Mouse (Mus musculus): ENCODE data around the gene D8Ertd738e. TPM values are rescaled to one million over a fixed set of nuclear protein-coding genes. Genes with fewer than 3 reads are reported as not detected.
"Not testable (repeated sequence)": the region's sequence is repeated elsewhere in the genome, so short reads cannot be mapped to it uniquely, and the experiment has no call there.

D8Ertd738e gene
- total RNA-seq (2014; rRNA removed) (130 and 146 TPM in 2 replicates), polyA plus RNA-seq (2015; fragmentation: Nextera tagmentation; extraction: Ambion mirVana) (255 and 310 TPM in 2 replicates)

DNA sequence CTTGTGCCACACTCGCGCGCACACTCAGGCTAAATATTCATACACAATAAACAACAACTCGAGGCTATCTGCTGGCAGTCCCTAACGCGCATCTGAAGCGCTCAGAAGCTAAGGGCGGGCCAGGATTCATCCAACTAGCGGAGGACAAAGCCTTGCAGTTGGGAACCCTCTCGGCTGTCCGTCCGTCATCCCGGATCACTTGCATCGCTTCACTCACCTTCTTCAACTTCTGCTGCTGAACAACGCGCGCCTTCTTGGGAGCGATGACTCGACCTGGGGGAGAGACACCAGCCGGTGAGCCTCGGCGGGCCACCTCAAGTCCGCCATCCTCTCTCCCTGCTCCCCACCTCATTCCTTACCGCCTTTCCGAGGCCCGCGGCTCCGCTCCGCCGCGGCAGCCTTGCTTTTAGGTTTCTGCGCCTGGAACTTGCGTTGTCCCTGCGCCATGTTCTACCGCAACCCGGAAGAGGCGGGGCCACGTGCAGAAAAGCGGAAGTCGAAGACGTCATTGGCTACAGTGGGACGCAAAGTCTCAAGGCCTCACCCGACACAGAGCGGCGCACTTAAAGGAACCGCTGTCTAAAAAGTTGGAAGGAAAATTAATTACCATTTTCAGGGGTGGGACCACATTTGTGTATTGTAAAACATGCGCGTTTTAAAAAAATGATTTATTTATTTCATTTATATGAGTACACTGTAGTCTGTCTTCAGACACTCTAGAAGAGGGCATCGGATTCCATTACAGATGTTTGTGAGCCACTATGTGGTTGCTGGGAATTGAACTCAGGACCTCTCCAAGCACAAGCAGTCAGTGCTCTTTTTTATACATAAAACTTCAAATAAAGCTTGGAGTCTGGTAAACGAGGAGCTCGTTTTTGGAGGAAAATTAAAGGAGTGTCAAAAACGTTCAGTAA, at the start of gene D8Ertd738e:
Gene D8Ertd738e (minus strand): TSS at position 463 of the 914 bp plus-strand sequence.
- no peaks in the 10 kb centered on the region for H3K4me1 ChIP-seq (ENCODE audit: insufficient read depth)
- ATAC-seq: peak; percentile 99

DNA sequence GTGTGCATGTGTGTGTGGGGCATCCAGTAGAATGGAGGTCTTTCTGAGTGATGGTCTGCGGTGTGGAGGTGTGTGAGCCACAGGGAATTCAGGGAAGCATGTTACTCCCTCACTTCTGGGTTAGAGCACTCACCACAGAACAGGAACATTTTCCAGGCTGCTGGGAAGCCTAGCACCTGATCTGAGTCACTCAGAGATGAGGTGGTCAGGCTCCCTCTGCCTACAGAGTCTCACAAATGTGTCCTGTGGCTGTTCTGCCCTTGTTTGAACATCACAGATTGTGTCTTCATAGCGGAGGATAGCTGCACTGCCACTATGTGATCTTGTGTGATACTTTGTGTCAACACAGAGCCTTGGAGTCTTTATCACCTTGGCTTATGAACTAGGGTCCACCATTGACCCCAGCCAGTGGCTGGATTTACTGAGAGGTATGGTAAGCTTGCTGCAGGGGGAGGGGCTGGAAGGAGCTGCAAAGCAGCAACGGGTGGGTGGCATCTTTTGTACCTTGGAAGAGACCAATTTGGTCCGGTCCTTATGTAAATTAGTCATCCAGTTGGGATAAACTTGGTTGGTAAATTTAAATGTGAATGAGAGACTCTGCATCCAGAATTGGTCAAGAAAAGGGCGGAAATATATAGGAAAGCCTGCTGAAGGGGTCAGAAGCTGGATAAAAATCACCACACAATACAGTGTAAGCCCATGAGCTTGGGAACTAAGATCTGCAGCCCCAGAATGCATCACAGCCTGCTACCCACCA, 47.7 kb upstream of the D8Ertd738e start:
- H3K27ac ChIP-seq (ENCODE audit: low read depth, low read length): no peak overlapping the region
- WGBS: 56% methylated on average over 5 of the region's 5 CpGs

More for the DNA sequence above, at the start of gene D8Ertd738e:
- no peaks in the 10 kb centered on the region for H3K9me3 ChIP-seq (ENCODE audit: low read length)
- H3K4me3 ChIP-seq (ENCODE audit: low read depth, low read length): peak within 1 kb of the TSS; percentile 63
- H3K36me3 ChIP-seq (ENCODE audit: insufficient read depth): peaks cover 58% of the 10 kb centered on the region
- TF ChIP-seq CTCF (IDR thresholded peaks at IDR 0.05; ENCODE audit: low read depth): peak; percentile 14; the same call in 1 of the 2 replicates
- no peaks in the 10 kb centered on the region for H3K27me3 ChIP-seq (ENCODE audit: insufficient read depth, low read length)
- DNase-seq: peak; percentile 93
- peak within 1 kb of the TSS; percentile 77 for H3K27ac ChIP-seq (ENCODE audit: low read depth, low read length)
- H3K9ac ChIP-seq: peak within 1 kb of the TSS; percentile 73
- H3K4me2 ChIP-seq (ENCODE audit: low read depth): peak within 1 kb of the TSS; percentile 72
- 5% methylated on average over 52 of the region's 52 CpGs for WGBS

DNA sequence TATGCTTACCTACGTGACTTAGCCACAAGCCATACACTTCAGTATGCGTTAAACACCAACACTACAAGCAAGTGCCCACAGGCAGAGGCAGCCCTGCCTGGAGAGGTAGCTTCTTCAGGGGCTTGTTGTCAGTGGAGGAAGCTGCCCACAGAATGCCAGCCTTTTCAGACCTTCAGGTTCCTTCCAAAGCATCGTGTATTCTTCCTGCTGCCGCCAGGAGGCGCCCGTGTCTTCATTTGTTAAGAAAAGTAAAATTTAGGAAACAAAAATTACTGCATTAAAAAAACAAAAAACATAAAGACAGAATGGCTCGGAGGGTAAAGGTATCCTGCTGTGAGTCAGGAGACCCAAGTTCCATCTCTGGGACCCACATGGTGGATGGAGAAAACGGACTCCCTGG, 42.2 kb upstream of the D8Ertd738e start:
- Histone ChIP-seq H3K27me3 (ENCODE audit: insufficient read depth, low read length) (no peaks in the 10 kb centered on the region), H3K4me3 (ENCODE audit: low read depth, low read length) (no peak overlapping the region), H3K27ac (ENCODE audit: low read depth, low read length) (no peak overlapping the region), H3K4me2 (ENCODE audit: low read depth) (no peak overlapping the region), H3K4me1 (ENCODE audit: insufficient read depth) (no peaks in the 10 kb centered on the region), H3K36me3 (ENCODE audit: insufficient read depth) (no peaks in the 10 kb centered on the region), H3K9me3 (ENCODE audit: low read length) (no peaks in the 10 kb centered on the region), H3K9ac (no peak overlapping the region)
- WGBS: 25% methylated on average over 8 of the region's 8 CpGs
- peak; percentile 83 for DNase-seq
- TF ChIP-seq CTCF (IDR thresholded peaks at IDR 0.05; ENCODE audit: low read depth): peak; percentile 82
- no peak for ATAC-seq

More for the DNA sequence above, 47.7 kb upstream of the D8Ertd738e start:
- no peak overlapping the region for H3K4me2 ChIP-seq (ENCODE audit: low read depth)
- TF ChIP-seq CTCF (IDR thresholded peaks at IDR 0.05; ENCODE audit: low read depth): no peak
- ATAC-seq (no peak), DNase-seq (no peak)
- 0 out of 2 replicates have a peak, but pooled peaks cover 7% of the 10 kb centered on the region for H3K9me3 ChIP-seq (ENCODE audit: low read length)
- H3K27me3 ChIP-seq (ENCODE audit: insufficient read depth, low read length): no peaks in the 10 kb centered on the region
- no peaks in the 10 kb centered on the region for H3K4me1 ChIP-seq (ENCODE audit: insufficient read depth)
- H3K36me3 ChIP-seq (ENCODE audit: insufficient read depth): no peaks in the 10 kb centered on the region
- no peak overlapping the region for H3K9ac ChIP-seq
- H3K4me3 ChIP-seq (ENCODE audit: low read depth, low read length): no peak overlapping the region

DNA sequence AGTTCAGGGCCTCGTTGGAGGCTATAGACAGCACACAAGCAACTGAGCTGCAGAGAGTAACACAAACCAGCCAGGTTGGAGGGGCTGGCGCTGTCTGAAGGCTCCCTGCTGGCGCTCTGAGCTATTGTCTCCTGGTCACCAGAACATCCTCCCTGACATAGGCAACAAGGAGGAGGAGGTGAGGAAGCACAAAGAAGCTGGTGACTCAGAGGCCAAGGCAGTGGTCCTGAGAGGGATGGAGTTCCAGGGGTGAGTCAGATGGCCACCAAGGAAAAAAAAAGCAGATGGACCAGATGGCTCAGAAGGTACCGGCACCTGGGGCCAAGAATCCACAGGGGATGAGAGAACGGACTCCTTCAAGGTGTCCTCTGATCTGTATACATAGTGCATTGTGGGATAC, 41.6 kb upstream of the D8Ertd738e start:
- 71% methylated on average over 5 of the region's 5 CpGs for WGBS
- Histone ChIP-seq H3K9ac (no peak overlapping the region), H3K9me3 (ENCODE audit: low read length) (no peaks in the 10 kb centered on the region), H3K36me3 (ENCODE audit: insufficient read depth) (no peaks in the 10 kb centered on the region), H3K4me3 (ENCODE audit: low read depth, low read length) (no peak overlapping the region), H3K4me2 (ENCODE audit: low read depth) (no peak overlapping the region), H3K4me1 (ENCODE audit: insufficient read depth) (no peaks in the 10 kb centered on the region), H3K27ac (ENCODE audit: low read depth, low read length) (no peak overlapping the region), H3K27me3 (ENCODE audit: insufficient read depth, low read length) (no peaks in the 10 kb centered on the region)
- DNase-seq (no peak), ATAC-seq (no peak)
- no peak for TF ChIP-seq CTCF (IDR thresholded peaks at IDR 0.05; ENCODE audit: low read depth)

DNA sequence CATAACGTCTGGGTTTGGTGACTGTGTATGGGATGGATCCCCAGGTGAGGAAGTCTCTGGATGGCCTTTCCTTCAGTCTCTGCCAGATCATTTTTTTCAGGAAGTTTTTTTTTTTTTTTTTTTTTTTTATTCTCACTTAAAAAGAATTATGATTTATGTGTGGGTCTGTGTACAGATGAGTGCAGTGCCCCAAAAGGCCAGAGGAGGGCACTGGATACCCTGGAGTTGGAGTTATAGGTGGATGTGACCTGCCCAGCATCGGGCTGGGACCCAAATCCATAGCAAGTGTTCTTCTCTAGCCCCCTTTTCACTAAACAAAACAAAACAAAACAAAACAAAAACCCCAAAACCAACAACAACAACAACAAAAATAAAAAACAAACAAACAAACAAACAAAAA, 39.4 kb upstream of the D8Ertd738e start:
- Histone ChIP-seq H3K9me3 (ENCODE audit: low read length) (no peaks in the 10 kb centered on the region), H3K36me3 (ENCODE audit: insufficient read depth) (no peaks in the 10 kb centered on the region), H3K4me1 (ENCODE audit: insufficient read depth) (no peaks in the 10 kb centered on the region), H3K27me3 (ENCODE audit: insufficient read depth, low read length) (no peaks in the 10 kb centered on the region), H3K4me2 (ENCODE audit: low read depth) (no peak overlapping the region), H3K27ac (ENCODE audit: low read depth, low read length) (no peak overlapping the region), H3K9ac (no peak overlapping the region), H3K4me3 (ENCODE audit: low read depth, low read length) (no peak overlapping the region)
- DNase-seq (no peak), ATAC-seq (no peak)
- TF ChIP-seq CTCF (IDR thresholded peaks at IDR 0.05; ENCODE audit: low read depth): peak; percentile 48
- WGBS: 60% methylated on average over 2 of the region's 2 CpGs

DNA sequence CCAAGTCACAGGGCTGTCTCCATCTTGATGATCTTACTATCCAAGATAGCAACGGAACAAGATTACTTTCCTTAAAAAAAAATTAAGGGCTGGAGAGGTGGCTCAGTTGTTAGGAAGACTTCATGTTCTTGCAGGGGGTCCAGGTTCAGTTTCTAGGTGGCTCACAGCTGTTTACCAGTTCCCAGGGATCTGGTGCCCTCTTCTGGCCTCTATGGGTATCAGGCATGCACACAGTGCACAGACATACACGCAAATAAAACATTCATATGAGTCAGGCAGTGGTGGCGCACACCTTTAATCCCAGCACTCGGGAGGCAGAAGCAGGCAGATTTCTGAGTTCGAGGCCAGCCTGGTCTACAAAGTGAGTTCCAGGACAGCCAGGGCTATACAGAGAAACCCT, 36.1 kb upstream of the D8Ertd738e start:
- not testable (repeated sequence) for H3K27ac ChIP-seq (ENCODE audit: low read depth, low read length)

More for the DNA sequence above, 36.1 kb upstream of the D8Ertd738e start:
- H3K4me3 ChIP-seq (ENCODE audit: low read depth, low read length); H3K4me1 ChIP-seq (ENCODE audit: insufficient read depth); H3K9me3 ChIP-seq (ENCODE audit: low read length); H3K4me2 ChIP-seq (ENCODE audit: low read depth); H3K9ac ChIP-seq; ATAC-seq; H3K36me3 ChIP-seq (ENCODE audit: insufficient read depth); H3K27me3 ChIP-seq (ENCODE audit: insufficient read depth, low read length): not testable (repeated sequence)
- 48% methylated on average over 5 of the region's 5 CpGs for WGBS
- peak; percentile 58 for TF ChIP-seq CTCF (IDR thresholded peaks at IDR 0.05; ENCODE audit: low read depth)
- peak; percentile 43 for DNase-seq

All from forebrain, postnatal 0 days (tissue).